Mouse (Mus musculus): ENCODE measurements around the gene Acsbg2. TPM values are rescaled to one million over a fixed set of nuclear protein-coding genes. Genes with fewer than 3 reads are reported as not detected.

The Acsbg2 gene
- total and polyA plus RNA-seq, 2 experiments from 2014 or later, result 0.11 TPM; not detected in 1

- DNase-seq (ENCODE audit: low spot score) (peak; percentile 36), ATAC-seq (ENCODE audit: low FRiP score) (no peak)
- Histone ChIP-seq H3K36me3 (ENCODE audit: insufficient read depth, low read length) (no peaks in the 10 kb centered on the region), H3K9me3 (ENCODE audit: low read length) (no peaks in the 10 kb centered on the region), H3K4me2 (ENCODE audit: low read depth, low read length, poor library complexity, severe bottlenecking) (no peak overlapping the region), H3K4me1 (ENCODE audit: insufficient read depth, low read length) (0 out of 2 replicates have a peak, but pooled peaks cover 3% of the 10 kb centered on the region), H3K27ac (ENCODE audit: low read depth, low read length) (no peak overlapping the region), H3K4me3 (ENCODE audit: low read depth, low read length) (no peak overlapping the region), H3K9ac (replicated peaks; ENCODE audit: low read length, poor library complexity, severe bottlenecking) (no peak overlapping the region), H3K27me3 (ENCODE audit: insufficient read depth, low read length) (no peaks in the 10 kb centered on the region)
- 73% methylated on average over 1 of the region's 1 CpGs for WGBS
- peak; percentile 52 for TF ChIP-seq CTCF (IDR thresholded peaks at IDR 0.05)
These were observed 68.5 kb downstream of the Acsbg2 start for GRCm38 (mm10) chr17:56805784-56806183.

GRCm38 (mm10) chr17:56804952-56805351, 69.3 kb downstream of the Acsbg2 start:
- 70% methylated on average over 5 of the region's 5 CpGs for WGBS
- DNase-seq (ENCODE audit: low spot score), result peak; percentile 52
- H3K4me3 ChIP-seq (ENCODE audit: low read depth, low read length), result no peak overlapping the region

GRCm38 (mm10) chr17:56802065-56802464, 72.2 kb downstream of the Acsbg2 start:
- no peak overlapping the region for H3K27ac ChIP-seq (ENCODE audit: low read depth, low read length)
- no peaks in the 10 kb centered on the region for H3K9me3 ChIP-seq (ENCODE audit: low read length)
- no peak overlapping the region for H3K4me3 ChIP-seq (ENCODE audit: low read depth, low read length)
- ATAC-seq (ENCODE audit: low FRiP score), result no peak
- no peak for DNase-seq (ENCODE audit: low spot score)
- no peak for TF ChIP-seq CTCF (IDR thresholded peaks at IDR 0.05)
- H3K4me1 ChIP-seq (ENCODE audit: insufficient read depth, low read length), result no peaks in the 10 kb centered on the region
- no peaks in the 10 kb centered on the region for H3K36me3 ChIP-seq (ENCODE audit: insufficient read depth, low read length)
- 88% methylated on average over 8 of the region's 8 CpGs for WGBS
- no peak overlapping the region for H3K4me2 ChIP-seq (ENCODE audit: low read depth, low read length, poor library complexity, severe bottlenecking)
- H3K9ac ChIP-seq (replicated peaks; ENCODE audit: low read length, poor library complexity, severe bottlenecking), result no peak overlapping the region
- H3K27me3 ChIP-seq (ENCODE audit: insufficient read depth, low read length), result no peaks in the 10 kb centered on the region

More at GRCm38 (mm10) chr17:56804952-56805351, 69.3 kb downstream of the Acsbg2 start:
- H3K9ac ChIP-seq (replicated peaks; ENCODE audit: low read length, poor library complexity, severe bottlenecking), result no peak overlapping the region
- no peak for TF ChIP-seq CTCF (IDR thresholded peaks at IDR 0.05)
- H3K4me2 ChIP-seq (ENCODE audit: low read depth, low read length, poor library complexity, severe bottlenecking), result no peak overlapping the region
- no peaks in the 10 kb centered on the region for H3K27me3 ChIP-seq (ENCODE audit: insufficient read depth, low read length)
- H3K36me3 ChIP-seq (ENCODE audit: insufficient read depth, low read length), result no peaks in the 10 kb centered on the region
- ATAC-seq (ENCODE audit: low FRiP score), result no peak
- no peak overlapping the region for H3K27ac ChIP-seq (ENCODE audit: low read depth, low read length)
- H3K9me3 ChIP-seq (ENCODE audit: low read length), result no peaks in the 10 kb centered on the region
- H3K4me1 ChIP-seq (ENCODE audit: insufficient read depth, low read length), result 0 out of 2 replicates have a peak, but pooled peaks cover under 1% of the 10 kb centered on the region

- Histone ChIP-seq H3K9me3 (ENCODE audit: low read length) (no peaks in the 10 kb centered on the region), H3K4me1 (ENCODE audit: insufficient read depth, low read length) (no peaks in the 10 kb centered on the region), H3K27ac (ENCODE audit: low read depth, low read length) (no peak overlapping the region), H3K36me3 (ENCODE audit: insufficient read depth, low read length) (no peaks in the 10 kb centered on the region), H3K27me3 (ENCODE audit: insufficient read depth, low read length) (no peaks in the 10 kb centered on the region), H3K4me2 (ENCODE audit: low read depth, low read length, poor library complexity, severe bottlenecking) (no peak overlapping the region), H3K4me3 (ENCODE audit: low read depth, low read length) (no peak overlapping the region), H3K9ac (replicated peaks; ENCODE audit: low read length, poor library complexity, severe bottlenecking) (no peak overlapping the region)
- TF ChIP-seq CTCF (IDR thresholded peaks at IDR 0.05), result no peak
- DNase-seq (ENCODE audit: low spot score) (no peak), ATAC-seq (ENCODE audit: low FRiP score) (no peak)
- 78% methylated on average over 3 of the region's 3 CpGs for WGBS
These were observed 75.0 kb downstream of the Acsbg2 start for GRCm38 (mm10) chr17:56799276-56799675.

- no peak for TF ChIP-seq CTCF (IDR thresholded peaks at IDR 0.05)
- DNase-seq (ENCODE audit: low spot score) (no peak), ATAC-seq (ENCODE audit: low FRiP score) (no peak)
- Histone ChIP-seq H3K4me2 (ENCODE audit: low read depth, low read length, poor library complexity, severe bottlenecking) (no peak overlapping the region), H3K9ac (replicated peaks; ENCODE audit: low read length, poor library complexity, severe bottlenecking) (no peak overlapping the region), H3K27ac (ENCODE audit: low read depth, low read length) (no peak overlapping the region), H3K4me1 (ENCODE audit: insufficient read depth, low read length) (no peaks in the 10 kb centered on the region), H3K27me3 (ENCODE audit: insufficient read depth, low read length) (no peaks in the 10 kb centered on the region), H3K9me3 (ENCODE audit: low read length) (no peaks in the 10 kb centered on the region), H3K36me3 (ENCODE audit: insufficient read depth, low read length) (no peaks in the 10 kb centered on the region), H3K4me3 (ENCODE audit: low read depth, low read length) (no peak overlapping the region)
- WGBS, result 72% methylated on average over 6 of the region's 6 CpGs
These were observed 80.5 kb downstream of the Acsbg2 start for GRCm38 (mm10) chr17:56793614-56794319.

Other genes with a start within 250 kb of the Acsbg2 start
- gene Lonp1, start 247.6 kb downstream of the Acsbg2 start, total RNA-seq (2014; rRNA removed), result 68.1 and 69.5 TPM in 2 replicates
- gene Lonp1, start 247.6 kb downstream of the Acsbg2 start, polyA plus RNA-seq (2015; fragmentation: Nextera tagmentation; extraction: Ambion mirVana), result 40.1 and 40.2 TPM in 2 replicates
- gene Catsperd, start 246.3 kb downstream of the Acsbg2 start, total RNA-seq (2014; rRNA removed), result 0.99 and 3.0 TPM in 2 replicates
- 1.5 TPM in 2 replicates for gene Catsperd, start 246.3 kb downstream of the Acsbg2 start, polyA plus RNA-seq (2015; fragmentation: Nextera tagmentation; extraction: Ambion mirVana)
- 114 and 136 TPM in 2 replicates for gene Ranbp3, start 201.2 kb downstream of the Acsbg2 start, total RNA-seq (2014; rRNA removed)
- 96.0 and 98.9 TPM in 2 replicates for gene Ranbp3, start 201.2 kb downstream of the Acsbg2 start, polyA plus RNA-seq (2015; fragmentation: Nextera tagmentation; extraction: Ambion mirVana)
- 335 and 480 TPM in 2 replicates for gene Ndufa11, start 156.7 kb downstream of the Acsbg2 start, total RNA-seq (2014; rRNA removed)
- 630 and 676 TPM in 2 replicates for gene Ndufa11, start 156.7 kb downstream of the Acsbg2 start, polyA plus RNA-seq (2015; fragmentation: Nextera tagmentation; extraction: Ambion mirVana)
- 32.3 and 36.9 TPM in 2 replicates for gene Vmac, start 156.4 kb downstream of the Acsbg2 start, total RNA-seq (2014; rRNA removed)
- gene Vmac, start 156.4 kb downstream of the Acsbg2 start, polyA plus RNA-seq (2015; fragmentation: Nextera tagmentation; extraction: Ambion mirVana), result 19.2 and 19.8 TPM in 2 replicates
- gene Nrtn, start 116.9 kb downstream of the Acsbg2 start, total RNA-seq (2014; rRNA removed), result 12.5 and 13.4 TPM in 2 replicates
- gene Nrtn, start 116.9 kb downstream of the Acsbg2 start, polyA plus RNA-seq (2015; fragmentation: Nextera tagmentation; extraction: Ambion mirVana), result 7.4 and 8.0 TPM in 2 replicates
- 91.0 and 93.8 TPM in 2 replicates for gene Dus3l, start 109.7 kb downstream of the Acsbg2 start, total RNA-seq (2014; rRNA removed)
- gene Dus3l, start 109.7 kb downstream of the Acsbg2 start, polyA plus RNA-seq (2015; fragmentation: Nextera tagmentation; extraction: Ambion mirVana), result 103 and 114 TPM in 2 replicates
- 0.44 and 1.3 TPM in 2 replicates for gene Prr22, start 104.2 kb downstream of the Acsbg2 start, total RNA-seq (2014; rRNA removed)
- gene Prr22, start 104.2 kb downstream of the Acsbg2 start, polyA plus RNA-seq (2015; fragmentation: Nextera tagmentation; extraction: Ambion mirVana), result 0.61 and 1.1 TPM in 2 replicates
- gene Rfx2, start 43.4 kb downstream of the Acsbg2 start, total RNA-seq (2014; rRNA removed), result 5.1 and 5.7 TPM in 2 replicates
- 2.3 and 3.0 TPM in 2 replicates for gene Rfx2, start 43.4 kb downstream of the Acsbg2 start, polyA plus RNA-seq (2015; fragmentation: Nextera tagmentation; extraction: Ambion mirVana)
- gene 1700061G19Rik, start 1.0 kb upstream of the Acsbg2 start, total RNA-seq (2014; rRNA removed), result not detected in 2 replicates
- 0.45 and 0.72 TPM in 2 replicates for gene 1700061G19Rik, start 1.0 kb upstream of the Acsbg2 start, polyA plus RNA-seq (2015; fragmentation: Nextera tagmentation; extraction: Ambion mirVana)
- gene Mllt1, start 61.0 kb upstream of the Acsbg2 start, total RNA-seq (2014; rRNA removed), result 136 and 145 TPM in 2 replicates
- 60.2 and 63.5 TPM in 2 replicates for gene Mllt1, start 61.0 kb upstream of the Acsbg2 start, polyA plus RNA-seq (2015; fragmentation: Nextera tagmentation; extraction: Ambion mirVana)
- gene Acer1, start 107.7 kb upstream of the Acsbg2 start, total RNA-seq (2014; rRNA removed), result not detected in 2 replicates
- not detected in 2 replicates for gene Acer1, start 107.7 kb upstream of the Acsbg2 start, polyA plus RNA-seq (2015; fragmentation: Nextera tagmentation; extraction: Ambion mirVana)
- gene Clpp, start 115.9 kb upstream of the Acsbg2 start, total RNA-seq (2014; rRNA removed), result 126 and 139 TPM in 2 replicates
- gene Clpp, start 115.9 kb upstream of the Acsbg2 start, polyA plus RNA-seq (2015; fragmentation: Nextera tagmentation; extraction: Ambion mirVana), result 158 and 170 TPM in 2 replicates
- gene Alkbh7, start 122.9 kb upstream of the Acsbg2 start, total RNA-seq (2014; rRNA removed), result 44.3 and 64.8 TPM in 2 replicates
- 75.5 and 75.8 TPM in 2 replicates for gene Alkbh7, start 122.9 kb upstream of the Acsbg2 start, polyA plus RNA-seq (2015; fragmentation: Nextera tagmentation; extraction: Ambion mirVana)
- gene Pspn, start 125.6 kb upstream of the Acsbg2 start, total RNA-seq (2014; rRNA removed), result not detected in 2 replicates
- 0.37 and 0.54 TPM in 2 replicates for gene Pspn, start 125.6 kb upstream of the Acsbg2 start, polyA plus RNA-seq (2015; fragmentation: Nextera tagmentation; extraction: Ambion mirVana)
- gene Gtf2f1, start 136.8 kb upstream of the Acsbg2 start, total RNA-seq (2014; rRNA removed), result 37.8 and 47.8 TPM in 2 replicates
- gene Gtf2f1, start 136.8 kb upstream of the Acsbg2 start, polyA plus RNA-seq (2015; fragmentation: Nextera tagmentation; extraction: Ambion mirVana), result 66.4 and 67.5 TPM in 2 replicates
- 0.22 TPM in 1 of 2 replicates, not detected in the other for gene Gm17949, start 137.0 kb upstream of the Acsbg2 start, total RNA-seq (2014; rRNA removed)
- 0.38 TPM in 2 replicates for gene Gm17949, start 137.0 kb upstream of the Acsbg2 start, polyA plus RNA-seq (2015; fragmentation: Nextera tagmentation; extraction: Ambion mirVana)
- 73.6 and 76.9 TPM in 2 replicates for gene Khsrp, start 157.1 kb upstream of the Acsbg2 start, total RNA-seq (2014; rRNA removed)
- 25.3 and 31.6 TPM in 2 replicates for gene Khsrp, start 157.1 kb upstream of the Acsbg2 start, polyA plus RNA-seq (2015; fragmentation: Nextera tagmentation; extraction: Ambion mirVana)
- 0.85 TPM in 1 of 2 replicates, not detected in the other for gene Slc25a41, start 167.2 kb upstream of the Acsbg2 start, total RNA-seq (2014; rRNA removed)
- gene Slc25a41, start 167.2 kb upstream of the Acsbg2 start, polyA plus RNA-seq (2015; fragmentation: Nextera tagmentation; extraction: Ambion mirVana), result not detected in 2 replicates
- 6.2 and 8.5 TPM in 2 replicates for gene Crb3, start 184.7 kb upstream of the Acsbg2 start, total RNA-seq (2014; rRNA removed)
- 3.5 and 5.1 TPM in 2 replicates for gene Crb3, start 184.7 kb upstream of the Acsbg2 start, polyA plus RNA-seq (2015; fragmentation: Nextera tagmentation; extraction: Ambion mirVana)
- gene Slc25a23, start 185.4 kb upstream of the Acsbg2 start, total RNA-seq (2014; rRNA removed), result 109 and 146 TPM in 2 replicates
- 42.9 and 44.5 TPM in 2 replicates for gene Slc25a23, start 185.4 kb upstream of the Acsbg2 start, polyA plus RNA-seq (2015; fragmentation: Nextera tagmentation; extraction: Ambion mirVana)
- gene Dennd1c, start 204.1 kb upstream of the Acsbg2 start, total RNA-seq (2014; rRNA removed), result 0.27 and 1.0 TPM in 2 replicates
- gene Dennd1c, start 204.1 kb upstream of the Acsbg2 start, polyA plus RNA-seq (2015; fragmentation: Nextera tagmentation; extraction: Ambion mirVana), result 1.9 and 2.3 TPM in 2 replicates
- 186 and 206 TPM in 2 replicates for gene Tubb4a, start 213.3 kb upstream of the Acsbg2 start, total RNA-seq (2014; rRNA removed)
- 408 and 417 TPM in 2 replicates for gene Tubb4a, start 213.3 kb upstream of the Acsbg2 start, polyA plus RNA-seq (2015; fragmentation: Nextera tagmentation; extraction: Ambion mirVana)
- 2.2 and 3.8 TPM in 2 replicates for gene Tnfsf9, start 230.9 kb upstream of the Acsbg2 start, total RNA-seq (2014; rRNA removed)
- 3.6 and 4.5 TPM in 2 replicates for gene Tnfsf9, start 230.9 kb upstream of the Acsbg2 start, polyA plus RNA-seq (2015; fragmentation: Nextera tagmentation; extraction: Ambion mirVana)